Mouse (Mus musculus): Measurements from ENCODE around the gene Taar8c. TPM values are rescaled to one million over a fixed set of nuclear protein-coding genes. Genes with fewer than 3 reads are reported as not detected.
"Not testable (repeated sequence)": the region's sequence is repeated elsewhere in the genome, so short reads cannot be mapped to it uniquely, and the experiment has no call there.

Taar8c gene
- polyA plus RNA-seq, 1 experiment from 2014 or later: not detected

GRCm38 (mm10) chr10:24134071-24134645, 32.4 kb upstream of the Taar8c start:
- no peak for ATAC-seq (ENCODE audit: low FRiP score, low TSS enrichment)
- no peak for DNase-seq (ENCODE audit: low spot score)
- Histone ChIP-seq H3K27ac (replicated peaks) (peak overlapping the region; percentile 24; the same call in 1 of the 2 replicates), H3K9me3 (ENCODE audit: control insufficient read depth, low read length) (no peaks in the 10 kb centered on the region), H3K36me3 (ENCODE audit: control insufficient read depth, insufficient read depth, low read length) (no peaks in the 10 kb centered on the region), H3K4me3 (ENCODE audit: low read depth, low read length) (no peak overlapping the region), H3K27me3 (ENCODE audit: control insufficient read depth, insufficient read depth, low read length) (no peaks in the 10 kb centered on the region), H3K9ac (ENCODE audit: low read length) (no peak overlapping the region), H3K4me1 (replicated peaks; ENCODE audit: control insufficient read depth, insufficient read depth) (no peaks in the 10 kb centered on the region), H3K4me2 (replicated peaks; ENCODE audit: low read depth) (no peak overlapping the region)
- 34% methylated on average over 7 of the region's 7 CpGs for WGBS
- TF ChIP-seq EP300 (optimal IDR thresholded peaks at IDR 0.05) (no peak), CTCF (IDR thresholded peaks at IDR 0.05; ENCODE audit: low read depth) (no peak)

- H3K4me1 ChIP-seq (replicated peaks; ENCODE audit: control insufficient read depth, insufficient read depth): no peaks in the 10 kb centered on the region
- H3K4me2 ChIP-seq (replicated peaks; ENCODE audit: low read depth): no peak overlapping the region
- DNase-seq (ENCODE audit: low spot score): peak; percentile 38
- 0 out of 2 replicates have a peak overlapping the region, but pooled peaks have one; percentile 20 for H3K27ac ChIP-seq (replicated peaks)
- WGBS: 29% methylated on average over 2 of the region's 2 CpGs
- no peak overlapping the region for H3K4me3 ChIP-seq (ENCODE audit: low read depth, low read length)
- no peak for TF ChIP-seq EP300 (optimal IDR thresholded peaks at IDR 0.05)
- TF ChIP-seq CTCF (IDR thresholded peaks at IDR 0.05; ENCODE audit: low read depth): no peak
- H3K9me3 ChIP-seq (ENCODE audit: control insufficient read depth, low read length): no peaks in the 10 kb centered on the region
- no peaks in the 10 kb centered on the region for H3K36me3 ChIP-seq (ENCODE audit: control insufficient read depth, insufficient read depth, low read length)
- peak; percentile 82 for ATAC-seq (ENCODE audit: low FRiP score, low TSS enrichment)
- H3K9ac ChIP-seq (ENCODE audit: low read length): no peak overlapping the region
- H3K27me3 ChIP-seq (ENCODE audit: control insufficient read depth, insufficient read depth, low read length): no peaks in the 10 kb centered on the region
These were observed 31.4 kb upstream of the Taar8c start for GRCm38 (mm10) chr10:24133132-24133531.

DNA sequence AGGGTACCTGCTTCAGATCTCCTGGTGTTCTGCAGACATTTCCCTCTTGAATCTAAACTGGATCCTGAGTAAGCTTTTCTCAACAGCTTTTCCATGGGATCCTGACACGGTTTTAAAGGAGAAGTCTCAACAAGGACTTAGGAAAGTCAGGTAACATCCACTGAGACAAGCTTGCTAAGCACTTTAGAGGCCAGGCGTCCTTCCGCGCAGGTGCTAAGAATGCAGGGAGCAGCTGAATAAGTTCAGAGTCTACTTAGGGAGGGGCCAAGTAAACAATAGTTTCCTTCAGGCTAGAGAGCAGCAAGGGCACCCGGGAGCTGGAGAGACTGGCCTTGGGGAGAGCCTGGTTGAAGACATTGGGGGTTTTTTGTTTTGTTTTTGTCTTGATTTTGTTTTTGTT, 30.6 kb upstream of the Taar8c start:
- WGBS: 18% methylated on average over 5 of the region's 5 CpGs
- DNase-seq (ENCODE audit: low spot score) (peak; percentile 82), ATAC-seq (ENCODE audit: low FRiP score, low TSS enrichment) (peak; percentile 95)
- peak overlapping the region; percentile 48 for H3K4me2 ChIP-seq (replicated peaks; ENCODE audit: low read depth)
- H3K4me1 ChIP-seq (replicated peaks; ENCODE audit: control insufficient read depth, insufficient read depth): no peaks in the 10 kb centered on the region
- peak overlapping the region; percentile 81 for H3K27ac ChIP-seq (replicated peaks)
- no peak for TF ChIP-seq CTCF (IDR thresholded peaks at IDR 0.05; ENCODE audit: low read depth)
- TF ChIP-seq EP300 (optimal IDR thresholded peaks at IDR 0.05): no peak
- H3K36me3 ChIP-seq (ENCODE audit: control insufficient read depth, insufficient read depth, low read length): no peaks in the 10 kb centered on the region
- no peaks in the 10 kb centered on the region for H3K27me3 ChIP-seq (ENCODE audit: control insufficient read depth, insufficient read depth, low read length)
- no peaks in the 10 kb centered on the region for H3K9me3 ChIP-seq (ENCODE audit: control insufficient read depth, low read length)
- no peak overlapping the region for H3K4me3 ChIP-seq (ENCODE audit: low read depth, low read length)
- no peak overlapping the region for H3K9ac ChIP-seq (ENCODE audit: low read length)

GRCm38 (mm10) chr10:24131451-24132262, 29.9 kb upstream of the Taar8c start:
- Histone ChIP-seq H3K4me1 (replicated peaks; ENCODE audit: control insufficient read depth, insufficient read depth) (no peaks in the 10 kb centered on the region), H3K4me2 (replicated peaks; ENCODE audit: low read depth) (peak overlapping the region; percentile 48), H3K36me3 (ENCODE audit: control insufficient read depth, insufficient read depth, low read length) (no peaks in the 10 kb centered on the region), H3K4me3 (ENCODE audit: low read depth, low read length) (peak overlapping the region; percentile 24; the same call in 1 of the 2 replicates), H3K9me3 (ENCODE audit: control insufficient read depth, low read length) (no peaks in the 10 kb centered on the region), H3K27me3 (ENCODE audit: control insufficient read depth, insufficient read depth, low read length) (no peaks in the 10 kb centered on the region), H3K9ac (ENCODE audit: low read length) (0 out of 2 replicates have a peak overlapping the region, but pooled peaks have one; percentile 18), H3K27ac (replicated peaks) (peak overlapping the region; percentile 81)
- DNase-seq (ENCODE audit: low spot score) (peak; percentile 32), ATAC-seq (ENCODE audit: low FRiP score, low TSS enrichment) (peak; percentile 71)
- TF ChIP-seq EP300 (optimal IDR thresholded peaks at IDR 0.05) (no peak), CTCF (IDR thresholded peaks at IDR 0.05; ENCODE audit: low read depth) (peak; percentile 86)
- 13% methylated on average over 9 of the region's 9 CpGs for WGBS

DNA sequence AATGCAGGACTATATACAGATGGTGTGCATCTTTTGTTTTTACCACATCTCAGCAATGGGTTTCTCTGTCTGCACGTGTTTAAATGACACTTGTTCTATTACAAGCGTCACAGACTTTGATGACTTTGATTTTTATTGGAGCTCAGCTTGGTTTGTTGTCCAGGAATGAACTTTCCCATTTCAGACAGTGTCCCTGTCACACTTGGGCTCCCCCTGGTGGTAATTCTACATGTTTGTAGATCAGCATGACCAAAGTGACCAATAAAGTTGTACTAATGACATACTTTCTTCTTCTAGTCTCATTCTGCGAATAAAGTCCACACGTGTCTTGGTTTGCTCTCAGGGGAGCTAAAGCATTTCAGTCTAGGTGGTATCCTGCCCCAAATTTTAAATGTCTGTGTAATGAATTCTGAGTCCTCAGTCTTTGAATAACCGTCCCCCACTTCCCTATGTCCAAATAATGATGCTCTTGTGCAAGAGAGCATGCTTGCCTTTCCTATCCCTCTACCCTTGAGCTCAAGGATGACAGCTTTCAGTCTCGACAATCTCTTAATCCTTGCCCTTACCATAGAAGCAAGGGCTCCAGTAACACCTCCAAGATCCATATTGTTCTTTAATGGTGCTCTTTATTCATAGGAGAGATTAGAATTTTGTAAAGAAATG, 9.5 kb upstream of the Taar8c start:
- Histone ChIP-seq H3K36me3 (ENCODE audit: control insufficient read depth, insufficient read depth, low read length) (no peaks in the 10 kb centered on the region), H3K4me2 (replicated peaks; ENCODE audit: low read depth) (no peak overlapping the region), H3K9me3 (ENCODE audit: control insufficient read depth, low read length) (no peaks in the 10 kb centered on the region), H3K9ac (ENCODE audit: low read length) (no peak overlapping the region), H3K4me1 (replicated peaks; ENCODE audit: control insufficient read depth, insufficient read depth) (no peaks in the 10 kb centered on the region), H3K4me3 (ENCODE audit: low read depth, low read length) (no peak overlapping the region), H3K27ac (replicated peaks) (no peak overlapping the region), H3K27me3 (ENCODE audit: control insufficient read depth, insufficient read depth, low read length) (no peaks in the 10 kb centered on the region)
- TF ChIP-seq CTCF (IDR thresholded peaks at IDR 0.05; ENCODE audit: low read depth): peak; percentile 85
- no peak for TF ChIP-seq EP300 (optimal IDR thresholded peaks at IDR 0.05)
- WGBS: 49% methylated on average over 6 of the region's 6 CpGs
- ATAC-seq (ENCODE audit: low FRiP score, low TSS enrichment) (no peak), DNase-seq (ENCODE audit: low spot score) (peak; percentile 57)

DNA sequence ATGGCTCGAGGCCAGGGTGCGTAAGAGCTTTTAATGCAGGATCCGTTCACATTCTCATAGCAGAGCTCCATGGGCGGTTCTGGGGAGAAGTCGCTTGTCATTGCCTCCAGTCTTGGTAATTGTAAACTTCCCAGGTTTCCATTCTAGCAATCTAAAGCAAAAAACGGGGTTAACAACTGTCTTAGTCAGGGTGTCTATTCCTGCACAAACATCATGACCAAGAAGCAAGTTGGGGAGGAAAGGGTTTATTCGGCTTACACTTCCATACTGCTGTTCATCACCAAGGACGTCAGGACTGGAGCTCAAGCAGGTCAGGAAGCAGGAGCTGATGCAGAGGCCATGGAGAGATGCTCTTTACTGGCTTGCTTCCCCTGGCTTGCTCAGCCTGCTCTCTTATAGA, 7.7 kb upstream of the Taar8c start, which contains the start of gene Taar9:
Taar9 (minus strand) TSS at position 101 of the 400 bp plus-strand sequence.
- not testable (repeated sequence) for H3K4me1 ChIP-seq (replicated peaks; ENCODE audit: control insufficient read depth, insufficient read depth); H3K4me2 ChIP-seq (replicated peaks; ENCODE audit: low read depth); H3K36me3 ChIP-seq (ENCODE audit: control insufficient read depth, insufficient read depth, low read length); ATAC-seq (ENCODE audit: low FRiP score, low TSS enrichment); DNase-seq (ENCODE audit: low spot score); H3K9ac ChIP-seq (ENCODE audit: low read length); H3K4me3 ChIP-seq (ENCODE audit: low read depth, low read length); H3K9me3 ChIP-seq (ENCODE audit: control insufficient read depth, low read length); H3K27me3 ChIP-seq (ENCODE audit: control insufficient read depth, insufficient read depth, low read length); H3K27ac ChIP-seq (replicated peaks)
- WGBS: 76% methylated on average over 8 of the region's 8 CpGs
